ENCODE assay signal across 9 mouse cellular contexts in genomic region chr11:117278514-117278913, GRCm38 (mm10).
DNase-seq lines count a peak whose midpoint lies in the region; ATAC-seq and TF ChIP-seq lines count a peak whose summit lies in the region.
"Had no signal": no experiment of that assay in that cellular context is flagged by ENCODE, and none has a peak within 500 bp of the region (broad histone marks: within the 10 kb centered on the region; RNA-seq: fewer than 3 reads in every experiment).

No protein-coding gene starts in this region.

- peaks cover 5% of the 10 kb centered on the region for H3K79me2 ChIP-seq in heart, adult 2 months (replicated peaks; ENCODE audit: control insufficient read depth, insufficient read depth, low read length)

- H3K36me3 ChIP-seq in heart, adult 2 months (ENCODE audit: control insufficient read depth, insufficient read depth, low read length) = peaks cover 4% of the 10 kb centered on the region; the same call in 1 of the 2 replicates
- no peaks in the 10 kb centered on the region; the same call in 1 of the 2 replicates for H3K36me3 ChIP-seq in neural tube, embryonic 11.5 days (ENCODE audit: control insufficient read depth, insufficient read depth, low read length)
- no peaks in the 10 kb centered on the region for H3K36me3 ChIP-seq in neural tube, embryonic 15.5 days
- H3K36me3 ChIP-seq in hindbrain, embryonic 13.5 days = no peaks in the 10 kb centered on the region
- H3K36me3 ChIP-seq: G1E had no signal

- peak overlapping the region; percentile 18 for H3K27ac ChIP-seq in heart, adult 2 months
- H3K27ac ChIP-seq in neural tube, embryonic 11.5 days (ENCODE audit: low read depth, low read length) = peak overlapping the region; percentile 62; the same call in 1 of the 2 replicates
- no peak overlapping the region for H3K27ac ChIP-seq in neural tube, embryonic 15.5 days (replicated peaks)
- no peak overlapping the region; the same call in 1 of the 2 replicates for H3K27ac ChIP-seq in hindbrain, embryonic 13.5 days

- no peak overlapping the region for H3K9ac ChIP-seq in heart, adult 2 months (ENCODE audit: low read depth, low read length)
- H3K9ac ChIP-seq in neural tube, embryonic 11.5 days (ENCODE audit: low read length) = no peak overlapping the region
- H3K9ac ChIP-seq in neural tube, embryonic 15.5 days (replicated peaks) = no peak overlapping the region
- peak overlapping the region; percentile 39; the same call in 1 of the 2 replicates for H3K9ac ChIP-seq in hindbrain, embryonic 13.5 days

- intact Hi-C loops in heart, adult 2 months (cut with DNase I) = no loop called here
- intact Hi-C loops in left cerebral cortex, postnatal 14 days (cut with DNase I) = no loop called here

- TF ChIP-seq POLR2A in heart, adult 2 months (IDR thresholded peaks at IDR 0.05; ENCODE audit: insufficient read depth, low read depth, low read length) = no peak

- no peaks in the 10 kb centered on the region for H3K27me3 ChIP-seq in heart, adult 2 months (ENCODE audit: control insufficient read depth, insufficient read depth, low read length)
- H3K27me3 ChIP-seq in neural tube, embryonic 11.5 days (ENCODE audit: control insufficient read depth, insufficient read depth, low read length) = no peaks in the 10 kb centered on the region
- no peaks in the 10 kb centered on the region for H3K27me3 ChIP-seq in neural tube, embryonic 15.5 days (replicated peaks)
- no peaks in the 10 kb centered on the region for H3K27me3 ChIP-seq in hindbrain, embryonic 13.5 days

- H3K4me1 ChIP-seq in heart, adult 2 months (ENCODE audit: control insufficient read depth, insufficient read depth, low read length) = peaks cover 46% of the 10 kb centered on the region
- H3K4me1 ChIP-seq in neural tube, embryonic 11.5 days (ENCODE audit: control insufficient read depth, insufficient read depth, low read length) = peaks cover 68% of the 10 kb centered on the region
- H3K4me1 ChIP-seq in neural tube, embryonic 15.5 days = peaks cover 52% of the 10 kb centered on the region
- H3K4me1 ChIP-seq in hindbrain, embryonic 13.5 days (replicated peaks) = peaks cover 84% of the 10 kb centered on the region

- WGBS in heart, adult 2 months = 46% methylated on average over 13 of the region's 13 CpGs
- 40% methylated on average over 13 of the region's 13 CpGs for WGBS in neural tube, embryonic 11.5 days
- 48% methylated on average over 13 of the region's 13 CpGs for WGBS in neural tube, embryonic 15.5 days
- 38% methylated on average over 13 of the region's 13 CpGs for WGBS in hindbrain, embryonic 13.5 days

- no peak for ATAC-seq in neural tube, embryonic 11.5 days (ENCODE audit: insufficient read depth, low FRiP score, low TSS enrichment)
- no peak for ATAC-seq in neural tube, embryonic 15.5 days (ENCODE audit: low FRiP score)
- no peak for ATAC-seq in hindbrain, embryonic 13.5 days (ENCODE audit: low FRiP score)

- H3K9me3 ChIP-seq in neural tube, embryonic 11.5 days (ENCODE audit: control insufficient read depth, low read length) = no peaks in the 10 kb centered on the region
- no peaks in the 10 kb centered on the region for H3K9me3 ChIP-seq in neural tube, embryonic 15.5 days (replicated peaks)
- H3K9me3 ChIP-seq in hindbrain, embryonic 13.5 days = no peaks in the 10 kb centered on the region
- H3K9me3 ChIP-seq: G1E; megakaryocyte, embryonic 14.5 days had no signal

- H3K4me2 ChIP-seq in neural tube, embryonic 11.5 days (ENCODE audit: low read depth) = no peak overlapping the region
- no peak overlapping the region for H3K4me2 ChIP-seq in neural tube, embryonic 15.5 days
- H3K4me2 ChIP-seq in hindbrain, embryonic 13.5 days = no peak overlapping the region

- peak; percentile 56 to 58 for DNase-seq in heart, adult 2 months
- no peak for DNase-seq in heart, postnatal 4 days
- DNase-seq in neural tube, embryonic 11.5 days (ENCODE audit: low spot score) = peak; percentile 35
- no peak for DNase-seq in urinary bladder, postnatal 14 days (ENCODE audit: low spot score)
- no peak for DNase-seq in left cerebral cortex, postnatal 14 days (ENCODE audit: low spot score in 2 of 2)

- no peak for TF ChIP-seq CTCF in heart, adult 2 months (IDR thresholded peaks at IDR 0.05)

- no peak overlapping the region for H3K4me3 ChIP-seq in heart, adult 2 months
- H3K4me3 ChIP-seq in neural tube, embryonic 11.5 days (ENCODE audit: low read depth, low read length) = no peak overlapping the region
- H3K4me3 ChIP-seq in neural tube, embryonic 15.5 days (replicated peaks) = no peak overlapping the region
- no peak overlapping the region for H3K4me3 ChIP-seq in hindbrain, embryonic 13.5 days
- H3K4me3 ChIP-seq: megakaryocyte, embryonic 14.5 days had no signal

- TF ChIP-seq EP300 in heart, adult 2 months (IDR thresholded peaks at IDR 0.05; ENCODE audit: insufficient read depth, low read depth, low read length) = no peak

Comparison
In these comparisons a context has a peak if more than half of its experiments do, and no peak if none do; other contexts are left out.
1. DNase-seq: peak in heart, adult 2 months (2 of 2) and neural tube, embryonic 11.5 days (single experiment); none in heart, postnatal 4 days (single experiment), urinary bladder, postnatal 14 days (single experiment) and left cerebral cortex, postnatal 14 days (0 of 2).
2. H3K27ac ChIP-seq: peak in heart, adult 2 months (single experiment) and neural tube, embryonic 11.5 days (single experiment); none in neural tube, embryonic 15.5 days (single experiment) and hindbrain, embryonic 13.5 days (single experiment).